Mouse (Mus musculus): ENCODE results near the gene Tctn1. TPM values are rescaled to one million over a fixed set of nuclear protein-coding genes. Genes with fewer than 3 reads are reported as not detected.
A peak's percentile ranks its signal among the peaks of the same experiment; 100 is the strongest.

The Tctn1 gene
- polyA plus RNA-seq, 1 experiment from 2014 or later, result 1.9 TPM

DNA sequence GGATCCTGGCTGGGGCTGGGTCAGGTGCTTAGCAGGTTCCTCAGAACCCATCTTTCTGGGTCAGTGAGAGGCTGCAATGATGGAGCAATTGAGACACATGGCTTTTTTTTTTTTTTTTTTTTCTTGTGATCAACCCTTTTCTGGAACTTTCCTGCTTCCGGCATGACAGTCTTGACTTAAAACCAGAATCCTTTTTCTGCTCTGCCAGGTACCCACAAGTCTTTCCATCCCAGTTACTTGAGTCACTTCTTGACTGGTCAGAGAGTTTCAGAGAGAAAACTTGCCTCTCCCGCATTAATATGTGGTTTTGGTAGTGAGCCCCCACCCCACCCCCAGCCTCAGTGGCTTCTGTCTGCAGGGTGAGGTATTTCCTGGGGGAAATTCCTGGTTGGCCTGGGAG lies 40.0 kb downstream of the Tctn1 start:
- ATAC-seq, result no peak
- H3K4me2 ChIP-seq (replicated peaks; ENCODE audit: low read depth), result no peak overlapping the region
- no peak for TF ChIP-seq CTCF (IDR thresholded peaks at IDR 0.05; ENCODE audit: low read depth)
- H3K4me1 ChIP-seq (replicated peaks; ENCODE audit: control insufficient read depth, insufficient read depth, low read length), result no peaks in the 10 kb centered on the region
- no peak overlapping the region for H3K27ac ChIP-seq (ENCODE audit: low read depth, low read length)
- 93% methylated on average over 2 of the region's 2 CpGs for WGBS
- H3K36me3 ChIP-seq (ENCODE audit: control insufficient read depth, insufficient read depth), result no peaks in the 10 kb centered on the region
- no peak overlapping the region for H3K9ac ChIP-seq (ENCODE audit: low read depth, low read length)
- no peaks in the 10 kb centered on the region for H3K9me3 ChIP-seq (ENCODE audit: control insufficient read depth)
- H3K4me3 ChIP-seq (ENCODE audit: low read depth, low read length), result no peak overlapping the region
- H3K27me3 ChIP-seq (replicated peaks; ENCODE audit: control insufficient read depth, insufficient read depth, low read length), result no peaks in the 10 kb centered on the region

GRCm38 (mm10) chr5:122221085-122221484 lies 43.2 kb downstream of the Tctn1 start:
- H3K36me3 ChIP-seq (ENCODE audit: control insufficient read depth, insufficient read depth), result no peaks in the 10 kb centered on the region
- no peak overlapping the region for H3K27ac ChIP-seq (ENCODE audit: low read depth, low read length)
- no peak for ATAC-seq
- H3K9ac ChIP-seq (ENCODE audit: low read depth, low read length), result no peak overlapping the region
- H3K27me3 ChIP-seq (replicated peaks; ENCODE audit: control insufficient read depth, insufficient read depth, low read length), result no peaks in the 10 kb centered on the region
- WGBS, result 86% methylated on average over 4 of the region's 4 CpGs
- no peak overlapping the region for H3K4me3 ChIP-seq (ENCODE audit: low read depth, low read length)
- H3K9me3 ChIP-seq (ENCODE audit: control insufficient read depth), result no peaks in the 10 kb centered on the region
- no peak overlapping the region for H3K4me2 ChIP-seq (replicated peaks; ENCODE audit: low read depth)
- no peaks in the 10 kb centered on the region for H3K4me1 ChIP-seq (replicated peaks; ENCODE audit: control insufficient read depth, insufficient read depth, low read length)
- no peak for TF ChIP-seq CTCF (IDR thresholded peaks at IDR 0.05; ENCODE audit: low read depth)

- WGBS, result 49% methylated on average over 18 of the region's 18 CpGs
- Histone ChIP-seq H3K4me1 (replicated peaks; ENCODE audit: control insufficient read depth, insufficient read depth, low read length) (no peaks in the 10 kb centered on the region), H3K4me3 (ENCODE audit: low read depth, low read length) (no peak overlapping the region), H3K4me2 (replicated peaks; ENCODE audit: low read depth) (no peak overlapping the region), H3K27ac (ENCODE audit: low read depth, low read length) (no peak overlapping the region), H3K36me3 (ENCODE audit: control insufficient read depth, insufficient read depth) (no peaks in the 10 kb centered on the region), H3K9me3 (ENCODE audit: control insufficient read depth) (no peaks in the 10 kb centered on the region), H3K9ac (ENCODE audit: low read depth, low read length) (no peak overlapping the region), H3K27me3 (replicated peaks; ENCODE audit: control insufficient read depth, insufficient read depth, low read length) (no peaks in the 10 kb centered on the region)
- TF ChIP-seq CTCF (IDR thresholded peaks at IDR 0.05; ENCODE audit: low read depth), result no peak
- peak; percentile 46; the same call in 1 of the 2 replicates for ATAC-seq
These were observed 44.3 kb downstream of the Tctn1 start for GRCm38 (mm10) chr5:122219655-122220629.

- TF ChIP-seq CTCF (IDR thresholded peaks at IDR 0.05; ENCODE audit: low read depth), result no peak
- Histone ChIP-seq H3K4me2 (replicated peaks; ENCODE audit: low read depth) (no peak overlapping the region), H3K4me1 (replicated peaks; ENCODE audit: control insufficient read depth, insufficient read depth, low read length) (no peaks in the 10 kb centered on the region), H3K36me3 (ENCODE audit: control insufficient read depth, insufficient read depth) (no peaks in the 10 kb centered on the region), H3K9me3 (ENCODE audit: control insufficient read depth) (no peaks in the 10 kb centered on the region), H3K27me3 (replicated peaks; ENCODE audit: control insufficient read depth, insufficient read depth, low read length) (no peaks in the 10 kb centered on the region), H3K4me3 (ENCODE audit: low read depth, low read length) (no peak overlapping the region), H3K27ac (ENCODE audit: low read depth, low read length) (no peak overlapping the region), H3K9ac (ENCODE audit: low read depth, low read length) (no peak overlapping the region)
- 84% methylated on average over 7 of the region's 7 CpGs for WGBS
- no peak for ATAC-seq
These were observed 45.3 kb downstream of the Tctn1 start for GRCm38 (mm10) chr5:122218928-122219327.

GRCm38 (mm10) chr5:122218109-122218905 lies 46.0 kb downstream of the Tctn1 start:
- Histone ChIP-seq H3K36me3 (ENCODE audit: control insufficient read depth, insufficient read depth) (no peaks in the 10 kb centered on the region), H3K27ac (ENCODE audit: low read depth, low read length) (no peak overlapping the region)

DNA sequence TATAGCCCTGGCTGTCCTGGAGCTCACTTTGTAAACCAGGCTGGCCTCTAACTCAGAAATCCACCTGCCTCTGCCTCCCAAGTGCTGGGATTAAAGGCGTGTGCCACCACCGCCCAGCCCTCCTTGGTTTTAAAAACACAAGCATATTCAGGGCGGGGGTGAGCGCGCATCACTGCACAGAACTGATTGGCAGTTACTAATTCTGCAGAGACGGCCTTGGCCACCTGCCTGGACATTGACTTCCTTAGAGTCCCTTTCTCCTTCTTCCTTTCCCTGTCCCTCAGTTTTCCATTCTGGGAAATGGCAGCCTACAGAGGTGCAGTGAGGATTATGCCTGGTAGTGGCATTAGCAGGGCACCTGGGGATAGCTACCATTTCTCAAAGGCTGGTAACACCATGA lies 46.6 kb downstream of the Tctn1 start:
- Histone ChIP-seq H3K4me2 (replicated peaks; ENCODE audit: low read depth) (no peak overlapping the region), H3K9ac (ENCODE audit: low read depth, low read length) (no peak overlapping the region), H3K4me3 (ENCODE audit: low read depth, low read length) (no peak overlapping the region), H3K4me1 (replicated peaks; ENCODE audit: control insufficient read depth, insufficient read depth, low read length) (no peaks in the 10 kb centered on the region), H3K36me3 (ENCODE audit: control insufficient read depth, insufficient read depth) (no peaks in the 10 kb centered on the region), H3K9me3 (ENCODE audit: control insufficient read depth) (no peaks in the 10 kb centered on the region), H3K27me3 (replicated peaks; ENCODE audit: control insufficient read depth, insufficient read depth, low read length) (no peaks in the 10 kb centered on the region), H3K27ac (ENCODE audit: low read depth, low read length) (no peak overlapping the region)
- ATAC-seq, result no peak
- no peak for TF ChIP-seq CTCF (IDR thresholded peaks at IDR 0.05; ENCODE audit: low read depth)
- 87% methylated on average over 6 of the region's 6 CpGs for WGBS

More at GRCm38 (mm10) chr5:122218109-122218905, 46.0 kb downstream of the Tctn1 start:
- Histone ChIP-seq H3K4me1 (replicated peaks; ENCODE audit: control insufficient read depth, insufficient read depth, low read length) (no peaks in the 10 kb centered on the region), H3K4me3 (ENCODE audit: low read depth, low read length) (no peak overlapping the region), H3K9ac (ENCODE audit: low read depth, low read length) (no peak overlapping the region), H3K4me2 (replicated peaks; ENCODE audit: low read depth) (no peak overlapping the region), H3K9me3 (ENCODE audit: control insufficient read depth) (no peaks in the 10 kb centered on the region), H3K27me3 (replicated peaks; ENCODE audit: control insufficient read depth, insufficient read depth, low read length) (no peaks in the 10 kb centered on the region)
- 84% methylated on average over 12 of the region's 12 CpGs for WGBS
- TF ChIP-seq CTCF (IDR thresholded peaks at IDR 0.05; ENCODE audit: low read depth), result no peak
- no peak for ATAC-seq
